In the genomic region with DNA sequence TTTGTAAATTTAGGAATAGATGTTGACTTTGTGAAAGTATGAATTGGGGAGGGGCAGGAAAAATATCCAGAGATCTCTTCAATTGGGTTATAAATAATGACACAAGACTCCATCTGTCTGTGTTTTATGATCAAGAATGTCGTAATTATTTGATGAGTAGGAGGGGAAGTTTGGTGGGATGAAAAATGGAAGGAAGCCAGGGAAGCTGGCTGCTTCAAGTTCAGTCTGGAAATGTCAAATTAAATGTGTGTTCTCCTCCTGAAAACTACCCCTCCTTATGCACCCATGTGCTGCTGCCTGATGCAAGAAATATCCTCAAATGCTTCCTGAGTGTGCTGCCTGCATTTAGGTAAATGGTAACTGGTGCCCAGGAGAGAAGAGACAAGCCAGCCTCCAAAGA, we compare ENCODE assay signal across 18 mouse cellular contexts.
DNase-seq lines count a peak whose midpoint lies in the region; ATAC-seq and TF ChIP-seq lines count a peak whose summit lies in the region.
"Had no signal": no experiment of that assay in that cellular context is flagged by ENCODE, and none has a peak within 500 bp of the region (broad histone marks: within the 10 kb centered on the region; RNA-seq: fewer than 3 reads in every experiment).

No protein-coding gene starts in this region.

- 35% methylated on average over 1 of the region's 1 CpGs for WGBS in forebrain, postnatal 0 days
- WGBS in cerebellum, adult 2 months = 9% methylated on average over 1 of the region's 1 CpGs

- H3K4me1 ChIP-seq in forebrain, postnatal 0 days (ENCODE audit: insufficient read depth) = no peaks in the 10 kb centered on the region
- no peaks in the 10 kb centered on the region for H3K4me1 ChIP-seq in cerebellum, adult 2 months (ENCODE audit: control insufficient read depth, insufficient read depth, low read length)
- H3K4me1 ChIP-seq: limb, embryonic 15.5 days; neural tube, embryonic 12.5 days had no signal

- peak; percentile 42; the same call in 1 of the 2 replicates for ATAC-seq in forebrain, postnatal 0 days
- ATAC-seq: hindbrain, embryonic 16.5 days; intestine, postnatal 0 days had no signal

- no peaks in the 10 kb centered on the region for H3K36me3 ChIP-seq in forebrain, postnatal 0 days (ENCODE audit: insufficient read depth)
- H3K36me3 ChIP-seq: limb, embryonic 15.5 days; neural tube, embryonic 12.5 days had no signal

- no peak overlapping the region for H3K4me3 ChIP-seq in forebrain, postnatal 0 days (ENCODE audit: low read depth, low read length)
- no peak overlapping the region for H3K4me3 ChIP-seq in cerebellum, adult 2 months (replicated peaks; ENCODE audit: insufficient read depth, low read depth, low read length)
- H3K4me3 ChIP-seq: erythroblast, embryonic 14.5 days; limb, embryonic 15.5 days; neural tube, embryonic 12.5 days had no signal

- DNase-seq in frontal cortex, adult 2 months (ENCODE audit: extremely low spot score in 1 of 2, low spot score in 1 of 2) = peak; percentile 5 to 34
- DNase-seq in frontal cortex, postnatal 10 days (ENCODE audit: low spot score in 2 of 2) = no peak
- peak; percentile 39 for DNase-seq in retina, postnatal 1 day
- no peak for DNase-seq in retina, embryonic 14.5 days (ENCODE audit: low spot score)
- DNase-seq in forebrain, postnatal 0 days = peak; percentile 23
- peak; percentile 27 to 48 for DNase-seq in layer of hippocampus, postnatal 36 days
- DNase-seq in cerebellum, adult 2 months = no peak
- DNase-seq: cerebellum, postnatal 25 days; gastrocnemius, postnatal 10 days; heart, adult 18-20 months; heart, postnatal 4 days; kidney, postnatal 10 days; lung, postnatal 10 days had no signal

- H3K27ac ChIP-seq in forebrain, postnatal 0 days (ENCODE audit: low read depth, low read length) = no peak overlapping the region; the same call in 1 of the 2 replicates
- H3K27ac ChIP-seq in cerebellum, adult 2 months (ENCODE audit: insufficient read depth, low read length) = no peak overlapping the region
- H3K27ac ChIP-seq: limb, embryonic 15.5 days; neural tube, embryonic 12.5 days had no signal

- no peak for TF ChIP-seq POLR2A in cerebellum, adult 2 months (IDR thresholded peaks at IDR 0.05; ENCODE audit: borderline replicate concordance, insufficient read depth, low read length)

- no peak overlapping the region for H3K9ac ChIP-seq in forebrain, postnatal 0 days
- H3K9ac ChIP-seq: limb, embryonic 15.5 days; neural tube, embryonic 12.5 days had no signal

- H3K4me2 ChIP-seq in forebrain, postnatal 0 days (ENCODE audit: low read depth) = no peak overlapping the region
- H3K4me2 ChIP-seq: limb, embryonic 15.5 days; neural tube, embryonic 12.5 days had no signal

- no peaks in the 10 kb centered on the region for H3K9me3 ChIP-seq in forebrain, postnatal 0 days (ENCODE audit: low read length)
- H3K9me3 ChIP-seq: limb, embryonic 15.5 days; neural tube, embryonic 12.5 days had no signal

- no peaks in the 10 kb centered on the region for H3K27me3 ChIP-seq in forebrain, postnatal 0 days (ENCODE audit: insufficient read depth, low read length)
- H3K27me3 ChIP-seq in cerebellum, adult 2 months (ENCODE audit: control insufficient read depth, insufficient read depth, low read length) = no peaks in the 10 kb centered on the region
- H3K27me3 ChIP-seq: limb, embryonic 15.5 days; neural tube, embryonic 12.5 days had no signal

- TF ChIP-seq CTCF in forebrain, postnatal 0 days (IDR thresholded peaks at IDR 0.05; ENCODE audit: low read depth) = no peak
- TF ChIP-seq CTCF in cerebellum, adult 2 months (IDR thresholded peaks at IDR 0.05; ENCODE audit: borderline replicate concordance, insufficient read depth, low read depth, low read length) = no peak

Comparison
In these comparisons a context has a peak if more than half of its experiments do, and no peak if none do; other contexts are left out.
1. DNase-seq: peak in frontal cortex, adult 2 months (2 of 2), retina, postnatal 1 day (single experiment), forebrain, postnatal 0 days (single experiment) and layer of hippocampus, postnatal 36 days (2 of 2); none in frontal cortex, postnatal 10 days (0 of 2), retina, embryonic 14.5 days (single experiment) and cerebellum, adult 2 months (0 of 2).